Mouse (Mus musculus): Measurements from ENCODE around the gene Sema4b. TPM values are rescaled to one million over a fixed set of nuclear protein-coding genes. Genes with fewer than 3 reads are reported as not detected.
A peak's percentile ranks its signal among the peaks of the same experiment; 100 is the strongest.

The Sema4b gene
- 12.4 and 14.0 TPM in 2 replicates for polyA plus RNA-seq (2015; fragmentation: Nextera tagmentation; extraction: Ambion mirVana)

- no peaks in the 10 kb centered on the region for H3K36me3 ChIP-seq
- peaks cover 66% of the 10 kb centered on the region for H3K4me1 ChIP-seq (replicated peaks)
- peak within 1 kb of the TSS; percentile 57 for H3K4me3 ChIP-seq
- 2% methylated on average over 51 of the region's 51 CpGs for WGBS
- H3K27ac ChIP-seq, result peak within 1 kb of the TSS; percentile 97
- H3K27me3 ChIP-seq, result no peaks in the 10 kb centered on the region
- no peaks in the 10 kb centered on the region for H3K9me3 ChIP-seq (replicated peaks)
- peak; percentile 83 for ATAC-seq (replicated peaks; ENCODE audit: insufficient number of reproducible peaks, insufficient read depth, low FRiP score, low read depth)
- peak within 1 kb of the TSS; percentile 71 for H3K4me2 ChIP-seq
- H3K9ac ChIP-seq, result peak within 1 kb of the TSS; percentile 57
Observed at GRCm38 (mm10) chr7:80186531-80187296, at the start of gene Sema4b. Gene Sema4b, plus strand, starts transcription at chr7:80186841.

- H3K27me3 ChIP-seq, result no peaks in the 10 kb centered on the region
- no peak overlapping the region for H3K9ac ChIP-seq
- H3K36me3 ChIP-seq, result no peaks in the 10 kb centered on the region
- no peak overlapping the region for H3K4me3 ChIP-seq
- peaks cover 21% of the 10 kb centered on the region for H3K4me1 ChIP-seq (replicated peaks)
- no peak overlapping the region for H3K27ac ChIP-seq
- H3K4me2 ChIP-seq, result no peak overlapping the region
- 81% methylated on average over 1 of the region's 1 CpGs for WGBS
- H3K9me3 ChIP-seq (replicated peaks), result peaks cover 3% of the 10 kb centered on the region; the same call in 1 of the 2 replicates
- no peak for ATAC-seq (replicated peaks; ENCODE audit: insufficient number of reproducible peaks, insufficient read depth, low FRiP score, low read depth)
Observed at GRCm38 (mm10) chr7:80138375-80138774, 48.3 kb upstream of the Sema4b start.

DNA sequence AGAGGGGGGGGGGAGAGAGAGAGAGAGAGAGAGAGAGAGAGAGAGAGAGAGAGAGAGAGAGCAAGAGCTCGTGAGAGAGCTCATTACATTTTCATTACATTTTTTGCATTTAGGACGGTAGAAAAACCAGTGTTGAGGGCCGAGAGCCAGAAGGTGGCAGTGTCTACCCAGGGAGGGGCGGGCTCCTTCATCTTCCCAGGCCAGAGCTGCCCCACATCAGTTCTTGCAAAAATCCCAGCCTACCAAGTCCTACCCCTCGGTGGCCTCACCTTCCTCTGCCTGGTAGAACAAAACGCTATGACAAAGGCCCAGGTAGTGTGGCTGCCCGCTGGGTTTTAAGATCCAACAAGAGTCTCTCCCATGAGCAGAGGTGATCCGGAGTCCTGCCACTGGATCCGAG is 45.8 kb upstream of the Sema4b start:
- Histone ChIP-seq H3K9ac (peak overlapping the region; percentile 29; the same call in 1 of the 2 replicates), H3K4me1 (replicated peaks) (peaks cover 11% of the 10 kb centered on the region), H3K27ac (0 out of 2 replicates have a peak overlapping the region, but pooled peaks have one; percentile 10), H3K4me2 (no peak overlapping the region), H3K27me3 (no peaks in the 10 kb centered on the region), H3K4me3 (no peak overlapping the region), H3K9me3 (replicated peaks) (peaks cover 3% of the 10 kb centered on the region; the same call in 1 of the 2 replicates), H3K36me3 (no peaks in the 10 kb centered on the region)
- 0 out of 2 replicates have a peak, but pooled peaks have one; percentile 31 for ATAC-seq (replicated peaks; ENCODE audit: insufficient number of reproducible peaks, insufficient read depth, low FRiP score, low read depth)
- 16% methylated on average over 9 of the region's 9 CpGs for WGBS

GRCm38 (mm10) chr7:80143331-80144273 is 43.0 kb upstream of the Sema4b start:
- Histone ChIP-seq H3K27me3 (no peaks in the 10 kb centered on the region), H3K27ac (peak overlapping the region; percentile 17; the same call in 1 of the 2 replicates), H3K36me3 (no peaks in the 10 kb centered on the region), H3K4me3 (no peak overlapping the region), H3K9me3 (replicated peaks) (no peaks in the 10 kb centered on the region), H3K4me1 (replicated peaks) (peaks cover 11% of the 10 kb centered on the region), H3K4me2 (no peak overlapping the region), H3K9ac (no peak overlapping the region)
- ATAC-seq (replicated peaks; ENCODE audit: insufficient number of reproducible peaks, insufficient read depth, low FRiP score, low read depth), result no peak
- WGBS, result 35% methylated on average over 22 of the region's 22 CpGs

GRCm38 (mm10) chr7:80144695-80145094 is 41.9 kb upstream of the Sema4b start:
- Histone ChIP-seq H3K4me1 (replicated peaks) (peaks cover 18% of the 10 kb centered on the region), H3K27ac (no peak overlapping the region), H3K27me3 (no peaks in the 10 kb centered on the region), H3K4me2 (no peak overlapping the region), H3K9me3 (replicated peaks) (no peaks in the 10 kb centered on the region), H3K4me3 (no peak overlapping the region), H3K9ac (no peak overlapping the region), H3K36me3 (no peaks in the 10 kb centered on the region)
- 86% methylated on average over 7 of the region's 7 CpGs for WGBS
- no peak for ATAC-seq (replicated peaks; ENCODE audit: insufficient number of reproducible peaks, insufficient read depth, low FRiP score, low read depth)

- H3K27ac ChIP-seq, result no peak overlapping the region
- peaks cover 16% of the 10 kb centered on the region for H3K4me1 ChIP-seq (replicated peaks)
- no peaks in the 10 kb centered on the region for H3K9me3 ChIP-seq (replicated peaks)
- H3K36me3 ChIP-seq, result no peaks in the 10 kb centered on the region
- no peak overlapping the region for H3K4me3 ChIP-seq
- 57% methylated on average over 8 of the region's 8 CpGs for WGBS
- no peak for ATAC-seq (replicated peaks; ENCODE audit: insufficient number of reproducible peaks, insufficient read depth, low FRiP score, low read depth)
- no peaks in the 10 kb centered on the region for H3K27me3 ChIP-seq
- no peak overlapping the region for H3K4me2 ChIP-seq
- no peak overlapping the region for H3K9ac ChIP-seq
Observed at GRCm38 (mm10) chr7:80146077-80146476, 40.6 kb upstream of the Sema4b start.

DNA sequence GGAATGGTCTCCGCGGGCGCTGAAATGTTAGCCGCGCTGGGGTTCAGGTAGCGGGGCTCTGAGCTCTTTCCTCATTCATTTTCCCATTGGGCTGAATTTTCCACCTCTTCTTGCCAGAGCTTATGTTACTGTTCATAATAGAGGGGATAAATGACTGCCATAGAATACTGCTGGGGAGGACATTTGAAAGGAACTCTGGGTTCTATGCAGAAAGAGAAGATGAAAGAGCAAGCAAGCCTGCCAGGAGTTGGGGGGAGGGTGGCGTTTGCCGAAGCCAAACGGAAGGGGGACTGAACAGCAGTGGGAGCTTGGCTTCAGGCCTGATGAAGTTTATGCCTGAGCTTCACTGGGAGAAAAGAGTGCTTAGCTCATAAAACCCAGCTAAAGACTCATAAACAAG is 37.3 kb upstream of the Sema4b start:
- H3K9ac ChIP-seq, result no peak overlapping the region
- H3K4me1 ChIP-seq (replicated peaks), result peaks cover 9% of the 10 kb centered on the region; the same call in 1 of the 2 replicates
- no peaks in the 10 kb centered on the region for H3K9me3 ChIP-seq (replicated peaks)
- H3K4me3 ChIP-seq, result no peak overlapping the region
- H3K4me2 ChIP-seq, result no peak overlapping the region; the same call in 1 of the 2 replicates
- no peaks in the 10 kb centered on the region for H3K36me3 ChIP-seq
- no peak overlapping the region for H3K27ac ChIP-seq
- ATAC-seq (replicated peaks; ENCODE audit: insufficient number of reproducible peaks, insufficient read depth, low FRiP score, low read depth), result no peak
- 59% methylated on average over 9 of the region's 9 CpGs for WGBS
- H3K27me3 ChIP-seq, result no peaks in the 10 kb centered on the region

DNA sequence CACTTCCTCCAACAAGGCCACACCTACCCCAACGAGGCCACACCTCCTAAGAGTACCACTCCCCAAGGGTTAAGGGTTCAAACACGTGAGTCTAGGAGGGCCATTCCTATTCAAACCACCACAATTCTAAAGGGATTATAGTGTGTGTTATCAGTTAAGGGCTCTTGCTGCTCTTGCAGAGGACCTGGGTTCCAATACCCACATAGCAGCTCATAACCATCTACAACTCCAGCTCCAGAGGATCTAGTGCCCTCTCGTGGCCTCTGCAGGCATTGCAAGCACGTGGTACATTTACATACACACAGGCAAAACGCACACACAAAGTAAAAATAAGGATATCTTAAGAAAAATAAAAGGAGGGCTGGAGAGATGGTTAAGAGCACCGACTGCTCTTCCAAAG is 34.5 kb upstream of the Sema4b start:
- no peak overlapping the region for H3K4me2 ChIP-seq
- H3K27ac ChIP-seq, result no peak overlapping the region
- no peaks in the 10 kb centered on the region for H3K36me3 ChIP-seq
- H3K27me3 ChIP-seq, result no peaks in the 10 kb centered on the region
- no peak overlapping the region for H3K9ac ChIP-seq
- peaks cover 14% of the 10 kb centered on the region for H3K4me1 ChIP-seq (replicated peaks)
- ATAC-seq (replicated peaks; ENCODE audit: insufficient number of reproducible peaks, insufficient read depth, low FRiP score, low read depth), result no peak
- no peaks in the 10 kb centered on the region for H3K9me3 ChIP-seq (replicated peaks)
- H3K4me3 ChIP-seq, result no peak overlapping the region
- WGBS, result 59% methylated on average over 6 of the region's 6 CpGs

GRCm38 (mm10) chr7:80152756-80153155 is 33.9 kb upstream of the Sema4b start:
- Histone ChIP-seq H3K4me2 (no peak overlapping the region), H3K4me3 (no peak overlapping the region), H3K27me3 (no peaks in the 10 kb centered on the region), H3K9me3 (replicated peaks) (no peaks in the 10 kb centered on the region), H3K9ac (no peak overlapping the region), H3K36me3 (no peaks in the 10 kb centered on the region), H3K27ac (no peak overlapping the region), H3K4me1 (replicated peaks) (peaks cover 14% of the 10 kb centered on the region)
- no peak for ATAC-seq (replicated peaks; ENCODE audit: insufficient number of reproducible peaks, insufficient read depth, low FRiP score, low read depth)
- WGBS, result 89% methylated on average over 8 of the region's 8 CpGs

DNA sequence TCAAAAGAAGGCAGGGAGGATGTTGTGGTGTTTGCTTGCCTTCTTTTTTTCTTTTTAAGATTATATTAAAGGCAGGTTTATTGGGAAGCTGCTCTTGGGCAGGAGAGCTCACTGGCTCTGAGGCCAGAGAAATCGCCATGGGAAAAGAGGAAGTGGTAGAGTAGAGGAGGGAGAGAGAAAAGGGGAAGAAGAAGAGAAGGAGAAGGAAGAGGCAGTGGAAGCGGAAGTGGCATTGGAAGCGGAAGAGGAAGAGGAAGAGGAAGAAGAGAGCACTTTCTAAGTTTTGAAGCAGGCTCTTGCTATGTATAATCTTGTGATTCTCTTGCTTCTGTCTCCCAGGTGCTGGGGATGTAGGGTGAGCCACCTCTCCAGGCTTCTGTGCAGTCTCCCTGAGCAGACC is 32.0 kb upstream of the Sema4b start:
- H3K9me3 ChIP-seq (replicated peaks), result no peaks in the 10 kb centered on the region

GRCm38 (mm10) chr7:80156711-80157227 is 29.9 kb upstream of the Sema4b start:
- no peaks in the 10 kb centered on the region for H3K36me3 ChIP-seq
- ATAC-seq (replicated peaks; ENCODE audit: insufficient number of reproducible peaks, insufficient read depth, low FRiP score, low read depth), result no peak
- peaks cover 24% of the 10 kb centered on the region for H3K4me1 ChIP-seq (replicated peaks)
- H3K4me3 ChIP-seq, result no peak overlapping the region
- H3K9me3 ChIP-seq (replicated peaks), result no peaks in the 10 kb centered on the region
- 62% methylated on average over 13 of the region's 13 CpGs for WGBS
- H3K4me2 ChIP-seq, result no peak overlapping the region
- no peak overlapping the region for H3K9ac ChIP-seq
- H3K27me3 ChIP-seq, result no peaks in the 10 kb centered on the region
- H3K27ac ChIP-seq, result no peak overlapping the region

More for the DNA sequence above, 32.0 kb upstream of the Sema4b start:
- H3K36me3 ChIP-seq, result no peaks in the 10 kb centered on the region
- no peak overlapping the region for H3K27ac ChIP-seq
- no peak overlapping the region for H3K4me2 ChIP-seq
- ATAC-seq (replicated peaks; ENCODE audit: insufficient number of reproducible peaks, insufficient read depth, low FRiP score, low read depth), result no peak
- WGBS, result 72% methylated on average over 3 of the region's 3 CpGs
- no peaks in the 10 kb centered on the region for H3K27me3 ChIP-seq
- H3K4me1 ChIP-seq (replicated peaks), result peaks cover 9% of the 10 kb centered on the region
- H3K4me3 ChIP-seq, result no peak overlapping the region
- no peak overlapping the region for H3K9ac ChIP-seq
